Mouse (Mus musculus) liver, embryonic 14 days (tissue): Measurements from ENCODE around the gene Bsph1. TPM values are rescaled to one million over a fixed set of nuclear protein-coding genes. Genes with fewer than 3 reads are reported as not detected.

ENCODE experiments used
- polyA plus RNA-seq: library from polyadenylated mRNA; depleted of rRNA; stranded (reverse); fragments of >200 nt; gene quantifications from 2 replicates; pipeline ENCODE4 v1.2.3, GENCODE M21; 2012; rRNA removed

The Bsph1 gene
- not detected in 2 replicates for polyA plus RNA-seq

DNA sequence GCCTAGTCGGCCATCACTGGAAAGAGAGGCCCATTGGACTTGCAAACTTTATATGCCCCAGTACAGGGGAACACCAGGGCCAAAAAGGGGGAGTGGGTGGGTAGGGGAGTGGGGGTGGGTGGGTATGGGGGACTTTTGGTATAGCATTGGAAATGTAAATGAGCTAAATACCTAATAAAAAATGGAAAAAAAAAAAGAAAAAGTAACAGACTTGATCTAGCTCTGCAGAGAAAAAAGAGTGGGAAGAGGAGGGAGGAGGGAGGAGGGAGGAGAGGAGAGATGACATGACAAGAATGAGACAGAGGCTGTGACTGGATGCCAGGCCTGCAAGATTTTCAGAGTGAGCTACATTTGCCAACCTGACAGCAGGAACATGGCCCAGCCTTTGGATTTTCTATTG lies at the start of gene Bsph1:
TSS of gene Bsph1 (plus strand) at position 301 of the 400 bp plus-strand sequence.

Other genes with a start within 250 kb of the Bsph1 start
- gene Vmn1r89, start 237.8 kb upstream of the Bsph1 start, polyA plus RNA-seq: not detected in 2 replicates
- 69.0 and 75.7 TPM in 2 replicates for gene Lig1, start 173.6 kb upstream of the Bsph1 start, polyA plus RNA-seq
- 1.7 and 1.8 TPM in 2 replicates for gene Zswim9, start 172.1 kb upstream of the Bsph1 start, polyA plus RNA-seq
- gene Pla2g4c, start 126.2 kb upstream of the Bsph1 start, polyA plus RNA-seq: 1.4 and 2.6 TPM in 2 replicates
- 0.02 and 0.03 TPM in 2 replicates for gene Cabp5, start 52.7 kb upstream of the Bsph1 start, polyA plus RNA-seq
- gene Bsph2, start 120.2 kb downstream of the Bsph1 start, polyA plus RNA-seq: not detected in 2 replicates
- not detected in 2 replicates for gene Sult2a5, start 173.1 kb downstream of the Bsph1 start, polyA plus RNA-seq